Mouse (Mus musculus) MEL (cell line): ENCODE measurements at regions not wholly inside any gene's neighbourhood (a gene's known extent, or its start where the extent isn't known, plus 50 kb on each side); places are given as distances from the start of the nearest gene placed in this dataset.

Experiments
- DNase-seq: peaks from one replicate; pipeline ENCODE4 v3.0.0; 2011; ENCODE audit warnings: low read depth, low spot score
- H3K27ac ChIP-seq: 2 replicates; pipeline ENCODE4 v1.5.1; 2012; ENCODE audit warnings: low read depth, mild to moderate bottlenecking, control low read depth, low read length, moderate library complexity; ENCODE audit not compliant: control insufficient read depth
- H3K27me3 ChIP-seq, 2 experiments: fragments of 150-350 bp in 1 of 2; sonication (generic) in 1 of 2; 2 replicates each; pipeline ENCODE4 v1.6.1; 2012; ENCODE audit warnings: low read length in 2 of 2, mild to moderate bottlenecking in 2 of 2, improper control_type of control experiment in 1 of 2, moderate library complexity in 1 of 2; ENCODE audit not compliant: insufficient read depth in 2 of 2, control insufficient read depth in 1 of 2
- H3K36me3 ChIP-seq, 2 experiments: 2 replicates each; pipeline ENCODE4 v1.6.1; 2012 to 2014; ENCODE audit warnings: low read length in 2 of 2, improper control_type of control experiment in 1 of 2, inconsistent platforms in 1 of 2, mild to moderate bottlenecking in 1 of 2; ENCODE audit not compliant: insufficient read depth in 2 of 2, control insufficient read depth in 1 of 2
- H3K4me1 ChIP-seq, 2 experiments: fragments of 150-350 bp in 1 of 2; sonication (generic) in 1 of 2; 2 replicates each; pipeline ENCODE4 v1.6.1; 2012; ENCODE audit warnings: low read length in 2 of 2, improper control_type of control experiment in 1 of 2, mild to moderate bottlenecking in 1 of 2; ENCODE audit not compliant: insufficient read depth in 2 of 2, control insufficient read depth in 1 of 2
- H3K4me3 ChIP-seq, 2 experiments: fragments of 150-350 bp in 1 of 2; sonication (generic) in 1 of 2; 2 replicates each; pipeline ENCODE4 v1.5.1; 2012; ENCODE audit warnings: low read depth in 2 of 2, low read length in 2 of 2, mild to moderate bottlenecking in 2 of 2, moderate library complexity in 2 of 2, control low read depth in 1 of 2, improper control_type of control experiment in 1 of 2; ENCODE audit not compliant: control insufficient read depth in 1 of 2, insufficient read depth in 1 of 2
- H3K79me2 ChIP-seq: 2 replicates; pipeline ENCODE4 v1.6.1; 2012; ENCODE audit warnings: mild to moderate bottlenecking, low read length, moderate library complexity; ENCODE audit not compliant: control insufficient read depth, poor library complexity, insufficient read depth
- H3K9ac ChIP-seq: 2 replicates; pipeline ENCODE4 v1.6.1; 2012; ENCODE audit warnings: low read depth, mild to moderate bottlenecking, control low read depth, low read length, moderate library complexity; ENCODE audit not compliant: control insufficient read depth, poor library complexity, severe bottlenecking
- H3K9me3 ChIP-seq: fragments of 150-350 bp; sonication (generic); replicated peaks from 2 replicates; pipeline ENCODE4 v1.6.1; 2012; ENCODE audit warnings: mild to moderate bottlenecking, low read length, improper control_type of control experiment, moderate library complexity; ENCODE audit not compliant: insufficient read depth
- BHLHE40 ChIP-seq: IDR thresholded peaks from 2 replicates; pipeline ENCODE4 v1.6.1; 2012; ENCODE audit warnings: low read depth, mild to moderate bottlenecking, inconsistent platforms, low read length, improper control_type of control experiment, borderline replicate concordance
- CHD2 ChIP-seq: IDR thresholded peaks from 2 replicates; pipeline ENCODE4 v1.6.1; 2011; ENCODE audit warnings: low read length, improper control_type of control experiment
- E2F4 ChIP-seq: IDR thresholded peaks from 2 replicates; pipeline ENCODE4 v1.6.1; 2011; ENCODE audit warnings: low read depth, low read length, improper control_type of control experiment, borderline replicate concordance
- ELF1 ChIP-seq: IDR thresholded peaks from 2 replicates; pipeline ENCODE4 v1.6.1; 2014; ENCODE audit warnings: low read depth, mild to moderate bottlenecking, inconsistent platforms, low read length, improper control_type of control experiment, moderate library complexity
- EP300 ChIP-seq, 2 experiments: IDR thresholded peaks; 2 replicates each; pipeline ENCODE4 v1.6.1; 2011; ENCODE audit warnings: improper control_type of control experiment in 2 of 2, low read length in 2 of 2, low read depth in 1 of 2, mild to moderate bottlenecking in 1 of 2
- GATA1 ChIP-seq: IDR thresholded peaks from 2 replicates; pipeline ENCODE4 v1.6.1; 2011; ENCODE audit warnings: low read depth, low read length, improper control_type of control experiment
- HCFC1 ChIP-seq: IDR thresholded peaks from 2 replicates; pipeline ENCODE4 v1.6.1; 2012; ENCODE audit warnings: low read depth, mild to moderate bottlenecking, inconsistent platforms, low read length, improper control_type of control experiment, moderate library complexity
- JUND ChIP-seq: IDR thresholded peaks from 2 replicates; pipeline ENCODE4 v1.6.1; 2011; ENCODE audit warnings: low read depth, mild to moderate bottlenecking, improper control_type of control experiment, low read length
- MAZ ChIP-seq: IDR thresholded peaks from 2 replicates; pipeline ENCODE4 v1.6.1; 2012; ENCODE audit warnings: low read depth, mild to moderate bottlenecking, inconsistent platforms, low read length, improper control_type of control experiment
- MEF2A ChIP-seq: IDR thresholded peaks from 2 replicates; pipeline ENCODE4 v1.6.1; 2014; ENCODE audit warnings: low read depth, mild to moderate bottlenecking, inconsistent platforms, low read length, improper control_type of control experiment; ENCODE audit not compliant: poor library complexity, insufficient replicate concordance, severe bottlenecking; ENCODE audit errors: extremely low read depth
- POLR2A ChIP-seq, 2 experiments: IDR thresholded peaks; 2 replicates each; pipeline ENCODE4 v1.6.1; 2011 to 2012; ENCODE audit warnings: low read length in 2 of 2, mild to moderate bottlenecking in 2 of 2, control low read depth in 1 of 2, improper control_type of control experiment in 1 of 2, low read depth in 1 of 2, moderate library complexity in 1 of 2; ENCODE audit not compliant: control insufficient read depth in 1 of 2, insufficient read depth in 1 of 2, poor library complexity in 1 of 2
- POLR2AphosphoS2 ChIP-seq: IDR thresholded peaks from 2 replicates; pipeline ENCODE4 v1.6.1; 2011; ENCODE audit warnings: low read length, improper control_type of control experiment
- POLR2AphosphoS5 ChIP-seq: IDR thresholded peaks from 2 replicates; pipeline ENCODE4 v1.6.1; 2012; ENCODE audit warnings: low read depth, borderline replicate concordance, mild to moderate bottlenecking, inconsistent platforms, low read length, moderate library complexity, mixed read lengths
- RCOR1 ChIP-seq: IDR thresholded peaks from 2 replicates; pipeline ENCODE4 v1.6.1; 2012; ENCODE audit warnings: low read depth, mild to moderate bottlenecking, inconsistent platforms, low read length, improper control_type of control experiment
- SIN3A ChIP-seq: IDR thresholded peaks from 2 replicates; pipeline ENCODE4 v1.6.1; 2012; ENCODE audit warnings: low read length, improper control_type of control experiment, inconsistent platforms
- TCF12 ChIP-seq: IDR thresholded peaks from 2 replicates; pipeline ENCODE4 v1.6.1; 2014; ENCODE audit warnings: low read depth, mild to moderate bottlenecking, inconsistent platforms, low read length, improper control_type of control experiment, moderate library complexity
- USF2 ChIP-seq, 2 experiments: IDR thresholded peaks; 2 replicates each; pipeline ENCODE4 v1.6.1; 2011 to 2012; ENCODE audit warnings: improper control_type of control experiment in 2 of 2, low read length in 2 of 2, borderline replicate concordance in 1 of 2, inconsistent platforms in 1 of 2, low read depth in 1 of 2, mild to moderate bottlenecking in 1 of 2; ENCODE audit not compliant: insufficient read depth in 1 of 2
- ZKSCAN1 ChIP-seq: IDR thresholded peaks from 2 replicates; pipeline ENCODE4 v1.6.1; 2012; ENCODE audit warnings: low read depth, mild to moderate bottlenecking, inconsistent platforms, low read length, improper control_type of control experiment, moderate library complexity
- ZNF384 ChIP-seq: IDR thresholded peaks from 2 replicates; pipeline ENCODE4 v1.6.1; 2012; ENCODE audit warnings: low read depth, mild to moderate bottlenecking, inconsistent platforms, low read length, improper control_type of control experiment

DNA sequence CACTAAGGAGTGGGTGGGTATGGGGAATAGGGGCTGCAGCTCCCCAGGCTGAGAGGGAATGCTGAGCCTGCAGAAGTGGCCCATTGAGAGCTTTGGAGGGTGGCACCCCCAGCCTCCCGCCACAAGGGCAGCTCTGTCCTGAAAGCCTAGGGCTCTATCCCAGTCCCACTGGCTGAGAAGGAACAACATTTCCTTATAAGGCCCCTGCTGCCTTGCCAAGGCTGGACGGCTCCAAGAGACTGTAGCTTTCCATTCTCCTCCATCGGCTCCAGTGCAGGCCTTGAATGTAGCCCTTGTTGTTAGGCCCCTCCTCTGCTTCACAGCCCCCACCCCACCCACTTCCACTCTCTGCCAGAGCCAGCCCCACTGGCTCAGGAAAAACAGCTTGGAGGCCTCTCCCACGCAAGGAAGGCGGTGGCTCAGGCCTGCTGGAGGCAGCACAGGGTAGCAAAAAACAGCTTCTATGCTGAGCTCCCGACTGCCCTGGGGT, 111.1 kb upstream of the Lpp start:
- Histone ChIP-seq H3K27ac (no peak overlapping the region), H3K36me3 (no peaks in the 10 kb centered on the region)
- TF ChIP-seq POLR2AphosphoS5 (no peak), CHD2 (no peak), POLR2A (IDR thresholded peaks at IDR 0.05; ENCODE audit: control insufficient read depth in 1 of 2, insufficient read depth in 1 of 2, low read depth in 1 of 2, low read length in 2 of 2, poor library complexity in 1 of 2) (no peak), MAZ (no peak), ZNF384 (no peak), ELF1 (no peak), JUND (no peak), TCF12 (no peak), E2F4 (no peak), MEF2A (no peak)
- TF ChIP-seq, all 39 proteins: peak for 0
- no peak for DNase-seq
- no peaks in the 10 kb centered on the region for H3K9me3 ChIP-seq
- H3K27me3 ChIP-seq: no peaks in the 10 kb centered on the region
- H3K9ac ChIP-seq: no peak overlapping the region
- H3K4me3 ChIP-seq: no peak overlapping the region
- H3K79me2 ChIP-seq: no peaks in the 10 kb centered on the region
- no peaks in the 10 kb centered on the region for H3K4me1 ChIP-seq

DNA sequence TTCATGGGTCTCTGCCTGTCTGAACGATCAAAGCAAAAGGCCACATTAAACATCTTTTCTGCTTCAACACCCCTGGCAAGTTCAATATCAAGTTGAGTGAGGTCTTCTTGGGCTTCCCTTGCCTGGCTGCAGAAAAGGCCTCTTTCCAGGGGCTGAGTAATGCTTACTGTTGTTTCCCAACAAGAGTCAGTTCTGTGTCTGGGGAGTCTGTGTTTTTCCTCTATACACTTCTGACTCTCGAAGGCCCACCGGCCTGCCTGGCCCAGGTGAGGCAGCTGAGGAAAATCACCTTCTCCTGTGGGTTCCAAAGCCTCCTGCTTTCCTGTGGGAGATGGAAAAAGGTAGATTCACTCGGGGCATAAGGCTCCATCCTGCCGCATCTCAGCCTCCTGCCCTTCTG, 111.7 kb upstream of the Lpp start:
- TF ChIP-seq ZKSCAN1 (no peak), SIN3A (no peak), POLR2AphosphoS2 (no peak), GATA1 (no peak), EP300 (IDR thresholded peaks at IDR 0.05; ENCODE audit: low read depth in 1 of 2, low read length in 2 of 2) (no peak), BHLHE40 (no peak), TCF12 (no peak), CHD2 (no peak), JUND (no peak), HCFC1 (no peak), RCOR1 (no peak), USF2 (IDR thresholded peaks at IDR 0.05; ENCODE audit: borderline replicate concordance in 1 of 2, insufficient read depth in 1 of 2, low read depth in 1 of 2, low read length in 2 of 2) (no peak)
- no peak for DNase-seq

More for the DNA sequence above, 111.7 kb upstream of the Lpp start:
- no peak overlapping the region for H3K4me3 ChIP-seq
- H3K4me1 ChIP-seq: no peaks in the 10 kb centered on the region
- H3K27ac ChIP-seq: no peak overlapping the region
- H3K9ac ChIP-seq: no peak overlapping the region
- H3K79me2 ChIP-seq: no peaks in the 10 kb centered on the region
- H3K9me3 ChIP-seq: no peaks in the 10 kb centered on the region
- no peaks in the 10 kb centered on the region for H3K36me3 ChIP-seq
- H3K27me3 ChIP-seq: no peaks in the 10 kb centered on the region
